9 mouse cellular contexts compared by ENCODE assay signal in the genomic region with DNA sequence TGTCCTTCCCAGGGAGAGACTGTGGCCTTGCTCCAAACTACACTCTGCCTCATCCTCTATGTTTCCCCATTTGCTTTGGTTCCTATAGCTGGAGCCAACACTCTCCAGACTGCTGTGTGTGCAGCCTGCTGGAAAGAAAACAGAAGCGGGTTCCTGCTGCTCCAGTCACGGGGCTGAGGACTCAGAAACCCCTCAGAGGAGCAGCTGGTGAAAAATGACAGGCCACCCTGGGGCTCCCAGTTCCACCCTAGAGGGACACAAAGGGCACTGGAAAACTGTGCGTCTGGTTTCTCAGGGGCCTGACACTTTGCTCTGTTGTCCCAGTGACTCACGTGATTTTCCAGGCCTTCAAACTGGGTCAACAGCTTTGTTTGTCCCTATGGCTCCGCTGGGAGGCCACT. TPM values are rescaled to one million over a fixed set of nuclear protein-coding genes. Genes with fewer than 3 reads are reported as not detected.
DNase-seq lines count a peak whose midpoint lies in the region; ATAC-seq lines count a peak whose summit lies in the region.
"Had no signal": no experiment of that assay in that cellular context is flagged by ENCODE, and none has a peak within 500 bp of the region (broad histone marks: within the 10 kb centered on the region; RNA-seq: fewer than 3 reads in every experiment).

No protein-coding gene starts in this region.

- 35% methylated on average over 5 of the region's 5 CpGs for WGBS in kidney, embryonic 14.5 days
- WGBS in forebrain, embryonic 13.5 days, result 16% methylated on average over 5 of the region's 5 CpGs
- WGBS in hindbrain, embryonic 12.5 days, result 14% methylated on average over 5 of the region's 5 CpGs
- 29% methylated on average over 5 of the region's 5 CpGs for WGBS in midbrain, embryonic 11.5 days

- intact Hi-C loops in left cerebral cortex, postnatal 36 days (cut with DNase I), result loop anchor here (10.0 kb wide), 2 partner anchors 160 to 430 kb away; a partner anchor contains a TSS

- DNase-seq in kidney, adult 18-20 months, result peak; percentile 34
- peak; percentile 17 to 35 for DNase-seq in left cerebral cortex, postnatal 36 days (ENCODE audit: low spot score in 2 of 2)
- peak; percentile 80 for DNase-seq in midbrain, embryonic 11.5 days (ENCODE audit: low spot score, missing footprints)
- DNase-seq in T-cell, adult 2 months (ENCODE audit: low spot score), result no peak
- no peak for DNase-seq in testis, postnatal 10 days (ENCODE audit: low spot score)

- ATAC-seq in kidney, embryonic 14.5 days (ENCODE audit: low FRiP score, low TSS enrichment), result no peak
- peak; percentile 43; the same call in 1 of the 2 replicates for ATAC-seq in forebrain, embryonic 13.5 days
- peak; percentile 71 for ATAC-seq in hindbrain, embryonic 12.5 days (ENCODE audit: low FRiP score)
- ATAC-seq in midbrain, embryonic 11.5 days (ENCODE audit: low FRiP score), result peak; percentile 24; the same call in 1 of the 2 replicates

- no peak overlapping the region for H3K4me2 ChIP-seq in kidney, embryonic 14.5 days (replicated peaks; ENCODE audit: low read depth, low read length)
- no peak overlapping the region for H3K4me2 ChIP-seq in forebrain, embryonic 13.5 days
- H3K4me2 ChIP-seq in hindbrain, embryonic 12.5 days (replicated peaks), result no peak overlapping the region
- H3K4me2 ChIP-seq in midbrain, embryonic 11.5 days, result no peak overlapping the region

- H3K9ac ChIP-seq in kidney, embryonic 14.5 days (ENCODE audit: low read depth, low read length), result no peak overlapping the region
- H3K9ac ChIP-seq in forebrain, embryonic 13.5 days, result no peak overlapping the region; the same call in 1 of the 2 replicates
- no peak overlapping the region for H3K9ac ChIP-seq in hindbrain, embryonic 12.5 days
- no peak overlapping the region for H3K9ac ChIP-seq in midbrain, embryonic 11.5 days (ENCODE audit: low read length)

- no peak overlapping the region for H3K4me3 ChIP-seq in kidney, embryonic 14.5 days (ENCODE audit: low read length)
- no peak overlapping the region for H3K4me3 ChIP-seq in forebrain, embryonic 13.5 days
- H3K4me3 ChIP-seq in hindbrain, embryonic 12.5 days, result no peak overlapping the region
- no peak overlapping the region for H3K4me3 ChIP-seq in midbrain, embryonic 11.5 days (ENCODE audit: low read depth, low read length)

- H3K9me3 ChIP-seq in kidney, embryonic 14.5 days (ENCODE audit: control insufficient read depth, low read length), result no peaks in the 10 kb centered on the region
- H3K9me3 ChIP-seq in forebrain, embryonic 13.5 days (replicated peaks), result no peaks in the 10 kb centered on the region
- H3K9me3 ChIP-seq in hindbrain, embryonic 12.5 days (replicated peaks), result no peaks in the 10 kb centered on the region
- H3K9me3 ChIP-seq in midbrain, embryonic 11.5 days (ENCODE audit: control insufficient read depth, low read length), result no peaks in the 10 kb centered on the region

- H3K27ac ChIP-seq in kidney, embryonic 14.5 days (ENCODE audit: low read depth, low read length), result no peak overlapping the region
- peak overlapping the region; percentile 48; the same call in 1 of the 2 replicates for H3K27ac ChIP-seq in forebrain, embryonic 13.5 days
- peak overlapping the region; percentile 80 for H3K27ac ChIP-seq in hindbrain, embryonic 12.5 days
- peak overlapping the region; percentile 27; the same call in 1 of the 2 replicates for H3K27ac ChIP-seq in midbrain, embryonic 11.5 days (ENCODE audit: low read depth, low read length)

- no peaks in the 10 kb centered on the region for H3K27me3 ChIP-seq in kidney, embryonic 14.5 days (ENCODE audit: control insufficient read depth, insufficient read depth, low read length)
- no peaks in the 10 kb centered on the region for H3K27me3 ChIP-seq in forebrain, embryonic 13.5 days
- H3K27me3 ChIP-seq in hindbrain, embryonic 12.5 days, result no peaks in the 10 kb centered on the region
- H3K27me3 ChIP-seq in midbrain, embryonic 11.5 days (ENCODE audit: control insufficient read depth, insufficient read depth, low read length), result no peaks in the 10 kb centered on the region
- H3K27me3 ChIP-seq: CH12.LX had no signal

- no peaks in the 10 kb centered on the region for H3K4me1 ChIP-seq in kidney, embryonic 14.5 days (ENCODE audit: control insufficient read depth, insufficient read depth, low read length)
- H3K4me1 ChIP-seq in forebrain, embryonic 13.5 days, result peaks cover 8% of the 10 kb centered on the region
- H3K4me1 ChIP-seq in hindbrain, embryonic 12.5 days, result peaks cover 17% of the 10 kb centered on the region
- H3K4me1 ChIP-seq in midbrain, embryonic 11.5 days (ENCODE audit: control insufficient read depth, insufficient read depth, low read length), result 0 out of 2 replicates have a peak, but pooled peaks cover 3% of the 10 kb centered on the region

- no peaks in the 10 kb centered on the region for H3K36me3 ChIP-seq in kidney, embryonic 14.5 days (ENCODE audit: control insufficient read depth, insufficient read depth, low read length)
- no peaks in the 10 kb centered on the region for H3K36me3 ChIP-seq in forebrain, embryonic 13.5 days (ENCODE audit: poor library complexity, severe bottlenecking)
- H3K36me3 ChIP-seq in hindbrain, embryonic 12.5 days, result no peaks in the 10 kb centered on the region
- H3K36me3 ChIP-seq in midbrain, embryonic 11.5 days (ENCODE audit: control insufficient read depth, insufficient read depth, low read length), result no peaks in the 10 kb centered on the region

RNA-seq across cellular contexts. Expression of a gene that starts 36.7 kb away (rescaled TPM):
- 4.5 and 6.1 TPM in 2 replicates for polyA plus RNA-seq in kidney, embryonic 14.5 days (2014; fragmentation: Nextera tagmentation; extraction: Ambion mirVana)
- 6.7 and 8.9 TPM in 2 replicates for polyA plus RNA-seq in forebrain, embryonic 13.5 days (2015; fragmentation: Nextera tagmentation; extraction: Ambion mirVana)
- 10.3 and 12.8 TPM in 2 replicates for polyA plus RNA-seq in hindbrain, embryonic 12.5 days (2016; fragmentation: Nextera tagmentation; extraction: Ambion mirVana)
- 10 to 100 TPM; 58.2 to 62.8 TPM for total RNA-seq in left cerebral cortex, postnatal 36 days (2021)
- 8.4 and 8.9 TPM in 2 replicates for polyA plus RNA-seq in midbrain, embryonic 11.5 days (2014; fragmentation: Nextera tagmentation; extraction: Ambion mirVana)

RNA-seq across cellular contexts. Expression of a gene that starts 36.9 kb away (rescaled TPM):
- polyA plus RNA-seq in kidney, embryonic 14.5 days (2014; fragmentation: Nextera tagmentation; extraction: Ambion mirVana), result 498 and 551 TPM in 2 replicates
- 337 and 338 TPM in 2 replicates for polyA plus RNA-seq in forebrain, embryonic 13.5 days (2015; fragmentation: Nextera tagmentation; extraction: Ambion mirVana)
- polyA plus RNA-seq in hindbrain, embryonic 12.5 days (2016; fragmentation: Nextera tagmentation; extraction: Ambion mirVana), result 297 and 307 TPM in 2 replicates
- total RNA-seq in left cerebral cortex, postnatal 36 days (2021), result 100 to 1,000 TPM; 216 to 234 TPM
- 300 and 312 TPM in 2 replicates for polyA plus RNA-seq in midbrain, embryonic 11.5 days (2014; fragmentation: Nextera tagmentation; extraction: Ambion mirVana)

Comparison
In these comparisons a context has a peak if more than half of its experiments do, and no peak if none do; other contexts are left out.
1. DNase-seq: peak in kidney, adult 18-20 months (single experiment), left cerebral cortex, postnatal 36 days (2 of 2) and midbrain, embryonic 11.5 days (single experiment); none in T-cell, adult 2 months (single experiment) and testis, postnatal 10 days (single experiment).